Mouse (Mus musculus): ENCODE measurements around the gene Sars2. TPM values are rescaled to one million over a fixed set of nuclear protein-coding genes. Genes with fewer than 3 reads are reported as not detected.

The Sars2 gene
- polyA plus RNA-seq, 1 experiment from 2014 or later: 33.0 TPM

GRCm38 (mm10) chr7:28720753-28721537, 20.8 kb upstream of the Sars2 start:
- Histone ChIP-seq H3K27ac (ENCODE audit: low read depth, low read length) (no peak overlapping the region), H3K4me3 (ENCODE audit: low read length) (no peak overlapping the region), H3K36me3 (ENCODE audit: control insufficient read depth, insufficient read depth, low read length) (no peaks in the 10 kb centered on the region), H3K9ac (ENCODE audit: low read depth, low read length) (no peak overlapping the region), H3K9me3 (ENCODE audit: control insufficient read depth, low read length) (0 out of 2 replicates have a peak, but pooled peaks cover 2% of the 10 kb centered on the region), H3K4me1 (ENCODE audit: control insufficient read depth, insufficient read depth, low read length) (0 out of 2 replicates have a peak, but pooled peaks cover 3% of the 10 kb centered on the region), H3K27me3 (ENCODE audit: control insufficient read depth, insufficient read depth, low read length) (no peaks in the 10 kb centered on the region), H3K4me2 (replicated peaks; ENCODE audit: low read depth, low read length) (no peak overlapping the region)
- 79% methylated on average over 3 of the region's 3 CpGs for WGBS
- no peak for ATAC-seq (ENCODE audit: low FRiP score, low TSS enrichment)

GRCm38 (mm10) chr7:28722079-28722478, 19.7 kb upstream of the Sars2 start:
- WGBS: 93% methylated on average over 7 of the region's 7 CpGs
- Histone ChIP-seq H3K4me3 (ENCODE audit: low read length) (no peak overlapping the region), H3K9ac (ENCODE audit: low read depth, low read length) (no peak overlapping the region), H3K27me3 (ENCODE audit: control insufficient read depth, insufficient read depth, low read length) (no peaks in the 10 kb centered on the region), H3K4me1 (ENCODE audit: control insufficient read depth, insufficient read depth, low read length) (no peaks in the 10 kb centered on the region), H3K27ac (ENCODE audit: low read depth, low read length) (no peak overlapping the region), H3K36me3 (ENCODE audit: control insufficient read depth, insufficient read depth, low read length) (no peaks in the 10 kb centered on the region), H3K9me3 (ENCODE audit: control insufficient read depth, low read length) (0 out of 2 replicates have a peak, but pooled peaks cover 2% of the 10 kb centered on the region), H3K4me2 (replicated peaks; ENCODE audit: low read depth, low read length) (no peak overlapping the region)
- ATAC-seq (ENCODE audit: low FRiP score, low TSS enrichment): no peak

GRCm38 (mm10) chr7:28724613-28725012, 17.2 kb upstream of the Sars2 start:
- Histone ChIP-seq H3K9me3 (ENCODE audit: control insufficient read depth, low read length) (0 out of 2 replicates have a peak, but pooled peaks cover 2% of the 10 kb centered on the region), H3K27ac (ENCODE audit: low read depth, low read length) (no peak overlapping the region), H3K4me1 (ENCODE audit: control insufficient read depth, insufficient read depth, low read length) (no peaks in the 10 kb centered on the region), H3K36me3 (ENCODE audit: control insufficient read depth, insufficient read depth, low read length) (no peaks in the 10 kb centered on the region), H3K9ac (ENCODE audit: low read depth, low read length) (no peak overlapping the region), H3K4me3 (ENCODE audit: low read length) (no peak overlapping the region), H3K4me2 (replicated peaks; ENCODE audit: low read depth, low read length) (no peak overlapping the region), H3K27me3 (ENCODE audit: control insufficient read depth, insufficient read depth, low read length) (no peaks in the 10 kb centered on the region)
- no peak for ATAC-seq (ENCODE audit: low FRiP score, low TSS enrichment)
- 91% methylated on average over 2 of the region's 2 CpGs for WGBS

GRCm38 (mm10) chr7:28726600-28726999, 15.2 kb upstream of the Sars2 start:
- Histone ChIP-seq H3K4me2 (replicated peaks; ENCODE audit: low read depth, low read length) (peak overlapping the region; percentile 24; the same call in 1 of the 2 replicates), H3K36me3 (ENCODE audit: control insufficient read depth, insufficient read depth, low read length) (no peaks in the 10 kb centered on the region), H3K9me3 (ENCODE audit: control insufficient read depth, low read length) (peaks cover 7% of the 10 kb centered on the region; the same call in 1 of the 2 replicates), H3K9ac (ENCODE audit: low read depth, low read length) (no peak overlapping the region), H3K4me1 (ENCODE audit: control insufficient read depth, insufficient read depth, low read length) (no peaks in the 10 kb centered on the region), H3K27ac (ENCODE audit: low read depth, low read length) (no peak overlapping the region), H3K27me3 (ENCODE audit: control insufficient read depth, insufficient read depth, low read length) (no peaks in the 10 kb centered on the region), H3K4me3 (ENCODE audit: low read length) (no peak overlapping the region; the same call in 1 of the 2 replicates)
- ATAC-seq (ENCODE audit: low FRiP score, low TSS enrichment): no peak
- 8% methylated on average over 14 of the region's 14 CpGs for WGBS

- WGBS: 44% methylated on average over 10 of the region's 10 CpGs
- Histone ChIP-seq H3K4me1 (ENCODE audit: control insufficient read depth, insufficient read depth, low read length) (peaks cover under 1% of the 10 kb centered on the region; the same call in 1 of the 2 replicates), H3K27me3 (ENCODE audit: control insufficient read depth, insufficient read depth, low read length) (no peaks in the 10 kb centered on the region), H3K9me3 (ENCODE audit: control insufficient read depth, low read length) (peaks cover 7% of the 10 kb centered on the region; the same call in 1 of the 2 replicates), H3K9ac (ENCODE audit: low read depth, low read length) (no peak overlapping the region), H3K4me3 (ENCODE audit: low read length) (no peak overlapping the region), H3K4me2 (replicated peaks; ENCODE audit: low read depth, low read length) (no peak overlapping the region), H3K27ac (ENCODE audit: low read depth, low read length) (no peak overlapping the region), H3K36me3 (ENCODE audit: control insufficient read depth, insufficient read depth, low read length) (no peaks in the 10 kb centered on the region)
- no peak for ATAC-seq (ENCODE audit: low FRiP score, low TSS enrichment)
Measured at GRCm38 (mm10) chr7:28727649-28728340, 14.0 kb upstream of the Sars2 start.

GRCm38 (mm10) chr7:28732341-28733142, 9.2 kb upstream of the Sars2 start:
- WGBS: 2% methylated on average over 58 of the region's 58 CpGs
- H3K27ac ChIP-seq (ENCODE audit: low read depth, low read length): no peak overlapping the region
- peak; percentile 89 for ATAC-seq (ENCODE audit: low FRiP score, low TSS enrichment)

GRCm38 (mm10) chr7:28733211-28733610, 8.6 kb upstream of the Sars2 start:
- ATAC-seq (ENCODE audit: low FRiP score, low TSS enrichment): peak; percentile 16; the same call in 1 of the 2 replicates
- Histone ChIP-seq H3K4me3 (ENCODE audit: low read length) (peak overlapping the region; percentile 41), H3K4me2 (replicated peaks; ENCODE audit: low read depth, low read length) (peak overlapping the region; percentile 77), H3K36me3 (ENCODE audit: control insufficient read depth, insufficient read depth, low read length) (peaks cover 16% of the 10 kb centered on the region), H3K9me3 (ENCODE audit: control insufficient read depth, low read length) (peaks cover 5% of the 10 kb centered on the region; the same call in 1 of the 2 replicates), H3K27me3 (ENCODE audit: control insufficient read depth, insufficient read depth, low read length) (no peaks in the 10 kb centered on the region), H3K4me1 (ENCODE audit: control insufficient read depth, insufficient read depth, low read length) (peaks cover 4% of the 10 kb centered on the region; the same call in 1 of the 2 replicates), H3K9ac (ENCODE audit: low read depth, low read length) (no peak overlapping the region), H3K27ac (ENCODE audit: low read depth, low read length) (no peak overlapping the region)
- 11% methylated on average over 11 of the region's 11 CpGs for WGBS

More at GRCm38 (mm10) chr7:28732341-28733142, 9.2 kb upstream of the Sars2 start:
- Histone ChIP-seq H3K4me1 (ENCODE audit: control insufficient read depth, insufficient read depth, low read length) (peaks cover 4% of the 10 kb centered on the region; the same call in 1 of the 2 replicates), H3K4me3 (ENCODE audit: low read length) (peak overlapping the region; percentile 41), H3K27me3 (ENCODE audit: control insufficient read depth, insufficient read depth, low read length) (no peaks in the 10 kb centered on the region), H3K4me2 (replicated peaks; ENCODE audit: low read depth, low read length) (peak overlapping the region; percentile 77), H3K9me3 (ENCODE audit: control insufficient read depth, low read length) (peaks cover 5% of the 10 kb centered on the region; the same call in 1 of the 2 replicates), H3K9ac (ENCODE audit: low read depth, low read length) (peak overlapping the region; percentile 25; the same call in 1 of the 2 replicates), H3K36me3 (ENCODE audit: control insufficient read depth, insufficient read depth, low read length) (peaks cover 13% of the 10 kb centered on the region)

DNA sequence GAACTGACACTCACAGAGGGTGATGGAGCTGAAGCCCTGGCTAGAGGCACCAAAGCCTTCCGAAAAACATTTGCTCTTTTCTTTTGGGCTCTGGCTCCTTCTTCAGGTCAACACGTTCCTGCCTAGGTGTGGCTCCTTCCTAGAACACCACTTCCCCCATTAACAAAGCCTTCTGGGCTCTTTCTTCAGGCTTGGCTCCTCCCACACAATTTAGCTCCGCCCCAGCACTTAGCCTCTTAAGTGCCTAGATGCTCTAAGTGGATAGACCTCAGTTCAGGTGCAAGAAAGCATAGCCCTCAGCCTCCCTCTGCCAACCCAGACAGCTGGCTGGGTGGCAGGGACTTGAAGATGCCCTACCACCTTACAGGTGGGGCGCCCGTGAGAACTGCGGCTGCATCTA, 6.1 kb upstream of the Sars2 start:
- ATAC-seq (ENCODE audit: low FRiP score, low TSS enrichment): no peak
- Histone ChIP-seq H3K36me3 (ENCODE audit: control insufficient read depth, insufficient read depth, low read length) (peaks cover 36% of the 10 kb centered on the region), H3K4me3 (ENCODE audit: low read length) (no peak overlapping the region), H3K4me2 (replicated peaks; ENCODE audit: low read depth, low read length) (no peak overlapping the region), H3K9ac (ENCODE audit: low read depth, low read length) (no peak overlapping the region), H3K4me1 (ENCODE audit: control insufficient read depth, insufficient read depth, low read length) (peaks cover 5% of the 10 kb centered on the region), H3K27ac (ENCODE audit: low read depth, low read length) (no peak overlapping the region), H3K27me3 (ENCODE audit: control insufficient read depth, insufficient read depth, low read length) (no peaks in the 10 kb centered on the region), H3K9me3 (ENCODE audit: control insufficient read depth, low read length) (peaks cover 5% of the 10 kb centered on the region; the same call in 1 of the 2 replicates)
- 82% methylated on average over 6 of the region's 6 CpGs for WGBS
